Mouse (Mus musculus): ENCODE data around the gene Chga. TPM values are rescaled to one million over a fixed set of nuclear protein-coding genes. Genes with fewer than 3 reads are reported as not detected.

Gene Chga
- polyA plus RNA-seq, 1 experiment from 2014 or later, result 16.7 TPM

DNA sequence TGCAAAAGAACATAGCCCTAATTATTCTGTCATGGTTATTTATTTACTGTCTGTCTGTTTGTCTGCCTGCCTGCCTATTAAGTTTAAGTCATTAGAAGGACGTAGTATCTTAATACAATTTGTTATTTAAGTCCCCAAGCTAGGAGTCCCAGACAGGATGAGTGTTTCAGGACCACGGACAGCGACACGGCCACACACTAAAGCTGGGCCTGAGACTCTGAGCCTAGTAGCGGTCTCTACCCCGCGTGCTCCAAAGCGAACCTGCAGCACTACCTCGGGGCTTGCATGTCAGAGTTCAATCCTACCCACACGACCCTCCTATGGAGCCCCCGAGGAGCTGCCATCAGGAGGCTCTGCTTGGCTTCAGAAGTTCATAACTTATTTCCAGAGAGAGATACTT lies 4.2 kb upstream of the Chga start:
- H3K27me3 ChIP-seq (ENCODE audit: control insufficient read depth, insufficient read depth, low read length), result peaks cover 4% of the 10 kb centered on the region; the same call in 1 of the 2 replicates
- ATAC-seq (replicated peaks; ENCODE audit: low FRiP score) (no peak), DNase-seq (ENCODE audit: low spot score) (peak; percentile 91)
- H3K27ac ChIP-seq (ENCODE audit: low read depth, low read length), result no peak overlapping the region
- H3K36me3 ChIP-seq (ENCODE audit: control insufficient read depth, insufficient read depth, low read length), result no peaks in the 10 kb centered on the region
- H3K9ac ChIP-seq (ENCODE audit: low read length), result no peak overlapping the region
- H3K9me3 ChIP-seq (ENCODE audit: control insufficient read depth, low read length), result no peaks in the 10 kb centered on the region
- 4% methylated on average over 11 of the region's 11 CpGs for WGBS
- 0 out of 2 replicates have a peak, but pooled peaks cover 1% of the 10 kb centered on the region for H3K4me1 ChIP-seq (replicated peaks; ENCODE audit: control insufficient read depth, insufficient read depth, low read length)
- H3K4me2 ChIP-seq (ENCODE audit: low read depth, low read length, severe bottlenecking), result no peak overlapping the region
- no peak overlapping the region for H3K4me3 ChIP-seq (ENCODE audit: low read depth, low read length)

DNA sequence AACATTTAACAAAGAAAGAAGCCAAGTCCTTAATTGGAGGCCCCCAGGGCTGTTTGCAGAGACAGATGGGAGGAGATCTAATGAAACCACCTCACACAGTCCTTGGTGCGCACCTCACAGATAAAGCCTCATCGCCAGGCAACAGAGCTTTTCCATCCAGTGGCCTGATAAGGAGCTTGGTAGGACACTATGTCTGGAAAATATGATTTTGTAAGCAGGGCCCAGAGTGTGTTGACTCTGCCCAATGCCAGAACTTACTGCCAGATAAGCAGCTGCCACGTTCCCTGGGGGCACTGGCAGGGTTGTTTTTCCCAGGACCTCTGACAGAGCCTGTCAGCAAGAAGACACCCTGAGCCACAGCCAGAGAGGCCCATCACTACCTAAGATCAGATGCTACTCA lies 3.6 kb upstream of the Chga start:
- Histone ChIP-seq H3K27ac (ENCODE audit: low read depth, low read length) (no peak overlapping the region), H3K27me3 (ENCODE audit: control insufficient read depth, insufficient read depth, low read length) (peaks cover 4% of the 10 kb centered on the region; the same call in 1 of the 2 replicates), H3K9ac (ENCODE audit: low read length) (no peak overlapping the region), H3K4me3 (ENCODE audit: low read depth, low read length) (no peak overlapping the region), H3K4me1 (replicated peaks; ENCODE audit: control insufficient read depth, insufficient read depth, low read length) (0 out of 2 replicates have a peak, but pooled peaks cover 2% of the 10 kb centered on the region), H3K9me3 (ENCODE audit: control insufficient read depth, low read length) (no peaks in the 10 kb centered on the region), H3K4me2 (ENCODE audit: low read depth, low read length, severe bottlenecking) (no peak overlapping the region), H3K36me3 (ENCODE audit: control insufficient read depth, insufficient read depth, low read length) (no peaks in the 10 kb centered on the region)
- DNase-seq (ENCODE audit: low spot score) (no peak), ATAC-seq (replicated peaks; ENCODE audit: low FRiP score) (no peak)
- WGBS, result 71% methylated on average over 3 of the region's 3 CpGs

DNA sequence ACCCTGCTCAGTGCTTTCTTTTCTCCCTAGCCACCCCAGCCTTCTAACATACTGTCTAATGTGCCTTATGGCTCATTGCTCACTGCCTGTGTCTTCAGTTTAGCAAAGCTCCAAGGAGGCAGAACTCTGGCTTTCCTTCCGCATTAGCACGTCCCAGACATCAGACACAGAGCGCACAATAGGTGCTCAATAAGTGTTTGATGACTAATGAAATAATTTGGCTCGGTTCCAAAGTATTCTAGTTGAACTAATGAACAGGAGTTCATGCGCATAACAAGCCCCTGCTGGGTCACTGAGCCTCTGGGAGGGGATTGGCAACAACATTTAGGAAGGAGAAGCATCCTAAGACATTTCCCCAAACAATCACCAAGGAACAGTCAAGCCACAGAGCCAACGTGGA lies 2.8 kb upstream of the Chga start:
- DNase-seq (ENCODE audit: low spot score), result no peak
- Histone ChIP-seq H3K27ac (ENCODE audit: low read depth, low read length) (no peak overlapping the region), H3K36me3 (ENCODE audit: control insufficient read depth, insufficient read depth, low read length) (no peaks in the 10 kb centered on the region), H3K9ac (ENCODE audit: low read length) (no peak overlapping the region), H3K27me3 (ENCODE audit: control insufficient read depth, insufficient read depth, low read length) (peaks cover 4% of the 10 kb centered on the region; the same call in 1 of the 2 replicates), H3K9me3 (ENCODE audit: control insufficient read depth, low read length) (no peaks in the 10 kb centered on the region), H3K4me3 (ENCODE audit: low read depth, low read length) (no peak overlapping the region), H3K4me1 (replicated peaks; ENCODE audit: control insufficient read depth, insufficient read depth, low read length) (0 out of 2 replicates have a peak, but pooled peaks cover 2% of the 10 kb centered on the region), H3K4me2 (ENCODE audit: low read depth, low read length, severe bottlenecking) (no peak overlapping the region)
- no peak for ATAC-seq (replicated peaks; ENCODE audit: low FRiP score)
- WGBS, result 58% methylated on average over 6 of the region's 6 CpGs

GRCm38 (mm10) chr12:102553705-102554275 lies 979 bp upstream of the Chga start:
- no peak overlapping the region for H3K4me3 ChIP-seq (ENCODE audit: low read depth, low read length)
- ATAC-seq (replicated peaks; ENCODE audit: low FRiP score) (no peak), DNase-seq (ENCODE audit: low spot score) (no peak)
- 0 out of 2 replicates have a peak, but pooled peaks cover 2% of the 10 kb centered on the region for H3K4me1 ChIP-seq (replicated peaks; ENCODE audit: control insufficient read depth, insufficient read depth, low read length)
- H3K27ac ChIP-seq (ENCODE audit: low read depth, low read length), result no peak overlapping the region
- no peak overlapping the region for H3K4me2 ChIP-seq (ENCODE audit: low read depth, low read length, severe bottlenecking)
- H3K9me3 ChIP-seq (ENCODE audit: control insufficient read depth, low read length), result no peaks in the 10 kb centered on the region
- H3K27me3 ChIP-seq (ENCODE audit: control insufficient read depth, insufficient read depth, low read length), result peaks cover 4% of the 10 kb centered on the region; the same call in 1 of the 2 replicates
- H3K36me3 ChIP-seq (ENCODE audit: control insufficient read depth, insufficient read depth, low read length), result no peaks in the 10 kb centered on the region
- no peak overlapping the region for H3K9ac ChIP-seq (ENCODE audit: low read length)
- 77% methylated on average over 14 of the region's 14 CpGs for WGBS

DNA sequence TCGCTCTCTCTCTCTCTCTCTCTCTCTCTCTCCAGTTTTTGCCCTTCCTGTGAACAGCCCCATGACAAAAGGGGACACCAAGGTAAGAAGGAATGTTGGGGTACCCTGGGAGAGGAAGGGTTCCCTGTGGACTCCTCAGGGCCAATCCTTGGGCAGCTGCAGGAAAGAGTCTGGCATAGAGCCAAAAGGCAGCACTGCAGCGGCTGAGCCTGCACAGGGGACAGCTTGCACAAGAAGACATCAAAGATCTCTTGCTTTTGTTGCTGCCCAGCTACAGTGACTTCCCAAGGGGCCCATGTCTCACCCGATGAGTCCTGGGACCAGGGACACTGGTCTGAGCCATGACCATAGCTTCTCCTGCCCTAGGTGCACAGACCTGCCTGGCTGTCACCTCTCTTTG lies 1.1 kb downstream of the Chga start:
- ATAC-seq (replicated peaks; ENCODE audit: low FRiP score) (no peak), DNase-seq (ENCODE audit: low spot score) (no peak)
- 0 out of 2 replicates have a peak, but pooled peaks cover 2% of the 10 kb centered on the region for H3K4me1 ChIP-seq (replicated peaks; ENCODE audit: control insufficient read depth, insufficient read depth, low read length)
- H3K4me3 ChIP-seq (ENCODE audit: low read depth, low read length), result peak overlapping the region; percentile 52; the same call in 1 of the 2 replicates
- H3K9ac ChIP-seq (ENCODE audit: low read length), result no peak overlapping the region
- peaks cover 4% of the 10 kb centered on the region; the same call in 1 of the 2 replicates for H3K27me3 ChIP-seq (ENCODE audit: control insufficient read depth, insufficient read depth, low read length)
- H3K9me3 ChIP-seq (ENCODE audit: control insufficient read depth, low read length), result no peaks in the 10 kb centered on the region
- WGBS, result 76% methylated on average over 3 of the region's 3 CpGs
- no peaks in the 10 kb centered on the region for H3K36me3 ChIP-seq (ENCODE audit: control insufficient read depth, insufficient read depth, low read length)
- H3K27ac ChIP-seq (ENCODE audit: low read depth, low read length), result no peak overlapping the region
- H3K4me2 ChIP-seq (ENCODE audit: low read depth, low read length, severe bottlenecking), result no peak overlapping the region; the same call in 1 of the 2 replicates

DNA sequence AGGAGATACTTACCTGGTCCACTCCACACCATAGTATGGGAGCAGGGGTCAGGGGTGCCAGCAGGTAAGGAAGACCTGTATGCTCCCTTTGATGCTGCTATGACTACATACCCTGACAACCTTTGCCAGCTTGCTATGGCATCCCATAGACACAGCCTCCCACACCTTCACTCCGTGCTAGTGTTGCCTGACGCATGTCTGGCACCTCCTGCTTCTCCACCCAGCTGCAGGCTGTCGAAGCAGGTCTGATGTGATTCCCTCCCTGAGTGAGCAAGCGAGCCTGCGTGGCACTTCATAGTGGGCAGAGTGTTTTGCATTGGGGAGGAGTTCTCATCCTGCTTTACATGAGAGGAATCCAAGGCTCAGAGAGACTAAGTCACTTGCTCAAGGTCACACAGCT lies 2.6 kb downstream of the Chga start:
- Histone ChIP-seq H3K36me3 (ENCODE audit: control insufficient read depth, insufficient read depth, low read length) (no peaks in the 10 kb centered on the region), H3K27me3 (ENCODE audit: control insufficient read depth, insufficient read depth, low read length) (peaks cover 4% of the 10 kb centered on the region; the same call in 1 of the 2 replicates), H3K9me3 (ENCODE audit: control insufficient read depth, low read length) (no peaks in the 10 kb centered on the region), H3K4me3 (ENCODE audit: low read depth, low read length) (no peak overlapping the region), H3K4me2 (ENCODE audit: low read depth, low read length, severe bottlenecking) (no peak overlapping the region), H3K4me1 (replicated peaks; ENCODE audit: control insufficient read depth, insufficient read depth, low read length) (0 out of 2 replicates have a peak, but pooled peaks cover 2% of the 10 kb centered on the region), H3K27ac (ENCODE audit: low read depth, low read length) (no peak overlapping the region), H3K9ac (ENCODE audit: low read length) (no peak overlapping the region)
- DNase-seq (ENCODE audit: low spot score) (no peak), ATAC-seq (replicated peaks; ENCODE audit: low FRiP score) (no peak)
- 95% methylated on average over 5 of the region's 5 CpGs for WGBS

DNA sequence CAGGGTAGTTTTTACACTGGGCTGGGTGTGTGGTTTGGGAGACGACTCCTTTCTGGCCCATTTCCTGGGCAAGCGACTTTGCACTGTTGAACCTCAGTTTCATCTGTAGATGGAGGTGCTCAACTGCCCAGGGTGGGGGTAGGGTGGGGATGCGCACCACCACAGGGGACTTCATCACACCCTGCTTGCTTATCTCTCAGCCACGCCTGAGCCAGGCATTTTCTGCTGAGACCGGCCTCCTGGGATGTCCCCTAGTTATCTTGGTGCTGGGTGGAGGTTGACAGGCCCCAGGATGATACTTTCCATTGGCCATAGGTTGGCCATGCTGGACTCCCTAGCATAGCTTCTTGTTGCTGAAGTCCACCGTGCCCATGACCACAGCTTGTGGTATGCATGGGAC lies 10.3 kb downstream of the Chga start:
- Histone ChIP-seq H3K27me3 (ENCODE audit: control insufficient read depth, insufficient read depth, low read length) (no peaks in the 10 kb centered on the region), H3K4me2 (ENCODE audit: low read depth, low read length, severe bottlenecking) (no peak overlapping the region), H3K4me3 (ENCODE audit: low read depth, low read length) (no peak overlapping the region), H3K9ac (ENCODE audit: low read length) (no peak overlapping the region), H3K27ac (ENCODE audit: low read depth, low read length) (no peak overlapping the region), H3K9me3 (ENCODE audit: control insufficient read depth, low read length) (no peaks in the 10 kb centered on the region), H3K36me3 (ENCODE audit: control insufficient read depth, insufficient read depth, low read length) (no peaks in the 10 kb centered on the region), H3K4me1 (replicated peaks; ENCODE audit: control insufficient read depth, insufficient read depth, low read length) (no peaks in the 10 kb centered on the region)
- WGBS, result 90% methylated on average over 6 of the region's 6 CpGs
- DNase-seq (ENCODE audit: low spot score) (no peak), ATAC-seq (replicated peaks; ENCODE audit: low FRiP score) (no peak)

GRCm38 (mm10) chr12:102566951-102567350 lies 12.2 kb downstream of the Chga start:
- H3K27me3 ChIP-seq (ENCODE audit: control insufficient read depth, insufficient read depth, low read length), result no peaks in the 10 kb centered on the region
- no peaks in the 10 kb centered on the region for H3K9me3 ChIP-seq (ENCODE audit: control insufficient read depth, low read length)
- H3K4me1 ChIP-seq (replicated peaks; ENCODE audit: control insufficient read depth, insufficient read depth, low read length), result no peaks in the 10 kb centered on the region
- H3K9ac ChIP-seq (ENCODE audit: low read length), result no peak overlapping the region
- H3K27ac ChIP-seq (ENCODE audit: low read depth, low read length), result no peak overlapping the region
- no peak for DNase-seq (ENCODE audit: low spot score)
- H3K4me2 ChIP-seq (ENCODE audit: low read depth, low read length, severe bottlenecking), result no peak overlapping the region
- ATAC-seq (replicated peaks; ENCODE audit: low FRiP score), result no peak
- no peak overlapping the region for H3K4me3 ChIP-seq (ENCODE audit: low read depth, low read length)
- 84% methylated on average over 2 of the region's 2 CpGs for WGBS
- H3K36me3 ChIP-seq (ENCODE audit: control insufficient read depth, insufficient read depth, low read length), result no peaks in the 10 kb centered on the region

GRCm38 (mm10) chr12:102568219-102568618 lies 13.4 kb downstream of the Chga start:
- Histone ChIP-seq H3K36me3 (ENCODE audit: control insufficient read depth, insufficient read depth, low read length) (no peaks in the 10 kb centered on the region), H3K4me2 (ENCODE audit: low read depth, low read length, severe bottlenecking) (no peak overlapping the region), H3K9ac (ENCODE audit: low read length) (no peak overlapping the region), H3K27me3 (ENCODE audit: control insufficient read depth, insufficient read depth, low read length) (no peaks in the 10 kb centered on the region), H3K4me3 (ENCODE audit: low read depth, low read length) (no peak overlapping the region), H3K9me3 (ENCODE audit: control insufficient read depth, low read length) (no peaks in the 10 kb centered on the region), H3K27ac (ENCODE audit: low read depth, low read length) (no peak overlapping the region), H3K4me1 (replicated peaks; ENCODE audit: control insufficient read depth, insufficient read depth, low read length) (no peaks in the 10 kb centered on the region)
- DNase-seq (ENCODE audit: low spot score) (no peak), ATAC-seq (replicated peaks; ENCODE audit: low FRiP score) (no peak)
- 79% methylated on average over 7 of the region's 7 CpGs for WGBS
